Mouse (Mus musculus) forebrain, embryonic 16.5 days (tissue): ENCODE measurements around the gene Grik4. TPM values are rescaled to one million over a fixed set of nuclear protein-coding genes. Genes with fewer than 3 reads are reported as not detected.

Source experiments
- ATAC-seq: fragments of 200-750 bp; cut with Nextera tagmentation; 2 replicates; pipeline ENCODE4 v1.8.0; 2017; ENCODE audit warnings: mild to moderate bottlenecking, moderate library complexity
- H3K27ac ChIP-seq: fragments of 300-500 bp; sonication (generic); 2 replicates; pipeline ENCODE4 v1.5.1; 2014; ENCODE audit warnings: low read length, control low read depth
- H3K27me3 ChIP-seq: fragments of 300-500 bp; sonication (generic); replicated peaks from 2 replicates; pipeline ENCODE4 v1.6.1; 2014; ENCODE audit warnings: low read length; ENCODE audit not compliant: control insufficient read depth, insufficient read depth
- H3K36me3 ChIP-seq: fragments of 300-500 bp; sonication (generic); 2 replicates; pipeline ENCODE4 v1.6.1; 2014; ENCODE audit not compliant: control insufficient read depth, insufficient read depth
- H3K4me1 ChIP-seq: fragments of 300-500 bp; sonication (generic); replicated peaks from 2 replicates; pipeline ENCODE4 v1.6.1; 2014; ENCODE audit warnings: low read length; ENCODE audit not compliant: control insufficient read depth, insufficient read depth
- H3K4me2 ChIP-seq: fragments of 300-500 bp; sonication (generic); 2 replicates; pipeline ENCODE4 v1.6.1; 2014; ENCODE audit warnings: mild to moderate bottlenecking, low read length, control low read depth
- H3K4me3 ChIP-seq: fragments of 300-500 bp; sonication (generic); replicated peaks from 2 replicates; pipeline ENCODE4 v1.5.1; 2014; ENCODE audit warnings: mild to moderate bottlenecking, low read length, control low read depth
- H3K9ac ChIP-seq: fragments of 300-500 bp; sonication (generic); replicated peaks from 2 replicates; pipeline ENCODE4 v1.6.1; 2014; ENCODE audit warnings: low read depth, low read length, control low read depth
- H3K9me3 ChIP-seq: fragments of 300-500 bp; sonication (generic); 2 replicates; pipeline ENCODE4 v1.6.1; 2016; ENCODE audit warnings: low read length; ENCODE audit not compliant: control insufficient read depth
- WGBS: fragments of 180-500 bp; shearing (Covaris S2); extraction: QIAGEN DNeasy Blood & Tissue Kit; methylation state at CpG from one replicate; pipeline ENCODE4 v1.1.7; 2014; 5-methylcytosine and 5-hydroxymethylcytosine counted together
- polyA plus RNA-seq: library from polyadenylated mRNA; unstranded; fragments of >200 nt; fragmentation: Nextera tagmentation; extraction: Ambion mirVana; gene quantifications from 2 replicates; pipeline ENCODE4 v1.2.1, GENCODE M21; 2015

The Grik4 gene
- polyA plus RNA-seq, 1 experiment from 2014 or later = 4.8 TPM

GRCm38 (mm10) chr9:42758682-42759205 lies 185.5 kb downstream of the Grik4 start:
- no peak for ATAC-seq
- Histone ChIP-seq H3K9me3 (no peaks in the 10 kb centered on the region), H3K36me3 (no peaks in the 10 kb centered on the region), H3K4me1 (no peaks in the 10 kb centered on the region), H3K27me3 (no peaks in the 10 kb centered on the region), H3K4me3 (no peak overlapping the region), H3K4me2 (no peak overlapping the region), H3K27ac (no peak overlapping the region), H3K9ac (no peak overlapping the region)
- 55% methylated on average over 5 of the region's 5 CpGs for WGBS

- H3K27me3 ChIP-seq = no peaks in the 10 kb centered on the region
- H3K9ac ChIP-seq = no peak overlapping the region
- ATAC-seq = no peak
- H3K36me3 ChIP-seq = no peaks in the 10 kb centered on the region
- no peak overlapping the region for H3K4me3 ChIP-seq
- H3K4me2 ChIP-seq = no peak overlapping the region
- H3K9me3 ChIP-seq = no peaks in the 10 kb centered on the region
- WGBS = 73% methylated on average over 3 of the region's 3 CpGs
- no peaks in the 10 kb centered on the region for H3K4me1 ChIP-seq
- H3K27ac ChIP-seq = no peak overlapping the region
Measured at GRCm38 (mm10) chr9:42757012-42757640, 187.2 kb downstream of the Grik4 start.

- 57% methylated on average over 8 of the region's 8 CpGs for WGBS
- H3K27ac ChIP-seq = no peak overlapping the region
- no peaks in the 10 kb centered on the region for H3K4me1 ChIP-seq
- no peak overlapping the region for H3K9ac ChIP-seq
- H3K9me3 ChIP-seq = no peaks in the 10 kb centered on the region
- no peaks in the 10 kb centered on the region for H3K27me3 ChIP-seq
- ATAC-seq = no peak
- H3K4me2 ChIP-seq = no peak overlapping the region
- no peak overlapping the region for H3K4me3 ChIP-seq
- H3K36me3 ChIP-seq = no peaks in the 10 kb centered on the region
Measured at GRCm38 (mm10) chr9:42754699-42755098, 189.6 kb downstream of the Grik4 start.

GRCm38 (mm10) chr9:42751160-42751559 lies 193.1 kb downstream of the Grik4 start:
- 96% methylated on average over 2 of the region's 2 CpGs for WGBS
- no peaks in the 10 kb centered on the region for H3K4me1 ChIP-seq
- H3K36me3 ChIP-seq = no peaks in the 10 kb centered on the region
- no peaks in the 10 kb centered on the region for H3K27me3 ChIP-seq
- no peak overlapping the region for H3K27ac ChIP-seq
- no peak overlapping the region for H3K9ac ChIP-seq
- no peak overlapping the region for H3K4me3 ChIP-seq
- H3K4me2 ChIP-seq = no peak overlapping the region
- H3K9me3 ChIP-seq = no peaks in the 10 kb centered on the region
- no peak for ATAC-seq

- H3K4me1 ChIP-seq = no peaks in the 10 kb centered on the region
- no peaks in the 10 kb centered on the region for H3K27me3 ChIP-seq
- H3K36me3 ChIP-seq = no peaks in the 10 kb centered on the region
- no peak overlapping the region for H3K4me2 ChIP-seq
- no peak overlapping the region for H3K27ac ChIP-seq
- H3K4me3 ChIP-seq = no peak overlapping the region
- H3K9ac ChIP-seq = no peak overlapping the region
- H3K9me3 ChIP-seq = no peaks in the 10 kb centered on the region
- WGBS = 59% methylated on average over 3 of the region's 3 CpGs
- ATAC-seq = no peak
Measured at GRCm38 (mm10) chr9:42750176-42750575, 194.1 kb downstream of the Grik4 start.

- Histone ChIP-seq H3K9ac (no peak overlapping the region), H3K9me3 (no peaks in the 10 kb centered on the region), H3K36me3 (no peaks in the 10 kb centered on the region), H3K27ac (no peak overlapping the region), H3K27me3 (no peaks in the 10 kb centered on the region), H3K4me1 (no peaks in the 10 kb centered on the region), H3K4me2 (no peak overlapping the region), H3K4me3 (no peak overlapping the region)
- 88% methylated on average over 8 of the region's 8 CpGs for WGBS
- ATAC-seq = no peak
Measured at GRCm38 (mm10) chr9:42745982-42746381, 198.3 kb downstream of the Grik4 start.

- H3K27me3 ChIP-seq = no peaks in the 10 kb centered on the region
- 71% methylated on average over 5 of the region's 5 CpGs for WGBS
- H3K36me3 ChIP-seq = no peaks in the 10 kb centered on the region
- H3K27ac ChIP-seq = no peak overlapping the region
- no peak overlapping the region for H3K9ac ChIP-seq
- ATAC-seq = no peak
- no peak overlapping the region for H3K4me3 ChIP-seq
- H3K9me3 ChIP-seq = no peaks in the 10 kb centered on the region
- H3K4me2 ChIP-seq = no peak overlapping the region
- no peaks in the 10 kb centered on the region for H3K4me1 ChIP-seq
Measured at GRCm38 (mm10) chr9:42742385-42742784, 201.9 kb downstream of the Grik4 start.

- ATAC-seq = peak; percentile 36; the same call in 1 of the 2 replicates
- Histone ChIP-seq H3K4me3 (no peak overlapping the region), H3K27ac (no peak overlapping the region), H3K9ac (no peak overlapping the region), H3K4me2 (no peak overlapping the region), H3K27me3 (no peaks in the 10 kb centered on the region), H3K9me3 (no peaks in the 10 kb centered on the region), H3K4me1 (peaks cover 9% of the 10 kb centered on the region; the same call in 1 of the 2 replicates), H3K36me3 (no peaks in the 10 kb centered on the region)
- 53% methylated on average over 7 of the region's 7 CpGs for WGBS
Measured at GRCm38 (mm10) chr9:42736697-42737335, 207.5 kb downstream of the Grik4 start.

GRCm38 (mm10) chr9:42735086-42735485 lies 209.2 kb downstream of the Grik4 start:
- Histone ChIP-seq H3K27me3 (no peaks in the 10 kb centered on the region), H3K9ac (no peak overlapping the region), H3K4me3 (no peak overlapping the region), H3K4me2 (no peak overlapping the region), H3K36me3 (no peaks in the 10 kb centered on the region), H3K9me3 (no peaks in the 10 kb centered on the region), H3K4me1 (peaks cover 9% of the 10 kb centered on the region; the same call in 1 of the 2 replicates), H3K27ac (no peak overlapping the region)
- ATAC-seq = 0 out of 2 replicates have a peak, but pooled peaks have one; percentile 26
- 55% methylated on average over 5 of the region's 5 CpGs for WGBS
